Mouse (Mus musculus) heart, postnatal 0 days (tissue): ENCODE data around the gene Fgfr2.

Experiments used
- CTCF ChIP-seq: IDR thresholded peaks from 2 replicates; pipeline ENCODE4 v1.5.1; 2016; ENCODE audit warnings: antibody characterized with exemption, control low read depth, low read depth
- EP300 ChIP-seq: IDR thresholded peaks from 2 replicates; pipeline ENCODE4 v1.6.1; 2016; ENCODE audit warnings: antibody characterized with exemption, low read depth

DNA sequence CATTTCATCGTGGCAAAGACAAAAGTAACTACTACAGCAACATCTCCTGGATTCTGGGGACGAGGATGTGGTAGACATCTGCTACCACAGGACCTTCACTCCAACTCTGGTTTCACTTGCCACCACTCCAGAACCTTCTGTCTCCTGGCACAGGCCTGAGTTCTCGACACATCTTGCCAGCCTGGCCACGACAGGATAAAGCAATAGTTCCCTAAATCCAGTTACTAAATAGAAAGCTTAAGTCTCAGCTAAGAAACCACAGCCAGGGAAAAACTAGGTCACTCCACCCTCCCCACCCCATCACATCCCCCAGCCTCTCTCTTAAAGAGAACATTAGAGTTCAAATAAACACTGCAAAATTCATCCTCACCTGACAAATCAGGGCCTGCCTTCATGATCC lies 1035.0 kb downstream of the Fgfr2 start:
- no peak for TF ChIP-seq CTCF
- TF ChIP-seq EP300 = no peak
